Mouse (Mus musculus) limb, embryonic 11.5 days (tissue): Measurements from ENCODE around the gene Tmem45b. TPM values are rescaled to one million over a fixed set of nuclear protein-coding genes. Genes with fewer than 3 reads are reported as not detected.

Experiments
- ATAC-seq: fragments of 200-750 bp; cut with Nextera tagmentation; 2 replicates; pipeline ENCODE4 v1.8.0; 2017; ENCODE audit warnings: low read depth; ENCODE audit not compliant: insufficient number of reproducible peaks, low FRiP score, low TSS enrichment
- DNase-seq: peaks from one replicate; pipeline ENCODE4 v3.0.0-alpha.2; 2015; ENCODE audit warnings: low spot score
- H3K27ac ChIP-seq: fragments of 300-500 bp; sonication (generic); replicated peaks from 2 replicates; pipeline ENCODE4 v1.5.1; 2014; ENCODE audit warnings: low read depth, mild to moderate bottlenecking, low read length
- H3K27me3 ChIP-seq: fragments of 300-500 bp; sonication (generic); 2 replicates; pipeline ENCODE4 v1.6.1; 2014; ENCODE audit warnings: mild to moderate bottlenecking, low read length, mixed read lengths; ENCODE audit not compliant: control insufficient read depth, insufficient read depth
- H3K36me3 ChIP-seq: fragments of 300-500 bp; sonication (generic); 2 replicates; pipeline ENCODE4 v1.6.1; 2014; ENCODE audit warnings: mild to moderate bottlenecking, low read length, moderate library complexity, mixed read lengths; ENCODE audit not compliant: control insufficient read depth, insufficient read depth
- H3K4me1 ChIP-seq: fragments of 300-500 bp; sonication (generic); 2 replicates; pipeline ENCODE4 v1.6.1; 2014; ENCODE audit warnings: low read length, mixed read lengths; ENCODE audit not compliant: control insufficient read depth, insufficient read depth
- H3K4me2 ChIP-seq: fragments of 300-500 bp; sonication (generic); 2 replicates; pipeline ENCODE4 v1.6.1; 2014; ENCODE audit warnings: low read depth, mild to moderate bottlenecking, moderate library complexity; ENCODE audit not compliant: severe bottlenecking
- H3K4me3 ChIP-seq: fragments of 300-500 bp; sonication (generic); 2 replicates; pipeline ENCODE4 v1.5.1; 2014; ENCODE audit warnings: low read depth, low read length
- H3K9ac ChIP-seq: fragments of 300-500 bp; sonication (generic); 2 replicates; pipeline ENCODE4 v1.6.1; 2014; ENCODE audit warnings: mild to moderate bottlenecking, low read length
- H3K9me3 ChIP-seq: fragments of 300-500 bp; sonication (generic); 2 replicates; pipeline ENCODE4 v1.6.1; 2016; ENCODE audit warnings: low read length; ENCODE audit not compliant: control insufficient read depth
- WGBS: fragments of 180-500 bp; shearing (Covaris S2); extraction: QIAGEN DNeasy Blood & Tissue Kit; methylation state at CpG from one replicate; pipeline ENCODE4 v1.1.7; 2014; 5-methylcytosine and 5-hydroxymethylcytosine counted together
- polyA plus RNA-seq: library from polyadenylated mRNA; unstranded; fragments of >200 nt; fragmentation: Nextera tagmentation; extraction: Ambion mirVana; gene quantifications from 2 replicates; pipeline ENCODE4 v1.2.1, GENCODE M21; 2014

Tmem45b gene
- polyA plus RNA-seq, 1 experiment from 2014 or later = not detected

GRCm38 (mm10) chr9:31430011-31430410 is 34.3 kb downstream of the Tmem45b start:
- H3K9ac ChIP-seq = no peak overlapping the region
- no peak overlapping the region for H3K27ac ChIP-seq
- ATAC-seq (no peak), DNase-seq (no peak)
- no peaks in the 10 kb centered on the region for H3K9me3 ChIP-seq
- no peaks in the 10 kb centered on the region for H3K36me3 ChIP-seq
- H3K4me3 ChIP-seq = no peak overlapping the region
- 73% methylated on average over 9 of the region's 9 CpGs for WGBS
- no peaks in the 10 kb centered on the region for H3K27me3 ChIP-seq
- no peaks in the 10 kb centered on the region for H3K4me1 ChIP-seq
- no peak overlapping the region for H3K4me2 ChIP-seq

DNA sequence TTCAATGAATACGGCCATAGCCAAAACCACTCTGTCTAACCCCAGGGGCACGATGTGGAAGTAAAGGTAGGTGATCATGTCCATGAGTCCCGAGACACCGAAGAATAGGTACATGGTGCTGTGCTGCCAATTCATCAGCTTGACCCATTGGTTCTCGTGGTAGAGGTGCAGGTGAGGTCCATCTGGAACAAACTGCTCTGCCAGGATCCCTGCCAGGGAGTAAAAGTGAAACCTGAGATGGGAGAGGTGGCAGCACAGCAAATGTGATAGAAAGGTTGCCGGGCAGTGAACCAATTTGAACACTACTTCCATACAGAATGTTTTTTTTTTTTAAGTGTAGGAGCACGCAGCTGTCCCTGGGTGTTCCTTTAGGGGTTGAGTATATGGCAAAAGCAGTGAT is 35.3 kb downstream of the Tmem45b start:
- H3K9ac ChIP-seq = no peak overlapping the region
- H3K4me2 ChIP-seq = no peak overlapping the region
- 83% methylated on average over 7 of the region's 7 CpGs for WGBS
- H3K27ac ChIP-seq = no peak overlapping the region
- no peaks in the 10 kb centered on the region for H3K36me3 ChIP-seq
- H3K9me3 ChIP-seq = no peaks in the 10 kb centered on the region
- DNase-seq (no peak), ATAC-seq (no peak)
- H3K4me3 ChIP-seq = no peak overlapping the region
- no peaks in the 10 kb centered on the region for H3K4me1 ChIP-seq
- no peaks in the 10 kb centered on the region for H3K27me3 ChIP-seq

GRCm38 (mm10) chr9:31422143-31422542 is 42.1 kb downstream of the Tmem45b start:
- Histone ChIP-seq H3K9me3 (no peaks in the 10 kb centered on the region), H3K4me2 (no peak overlapping the region), H3K27ac (no peak overlapping the region), H3K9ac (no peak overlapping the region), H3K4me3 (no peak overlapping the region), H3K36me3 (peaks cover 20% of the 10 kb centered on the region), H3K4me1 (no peaks in the 10 kb centered on the region), H3K27me3 (no peaks in the 10 kb centered on the region)
- ATAC-seq (no peak), DNase-seq (no peak)
- WGBS = 88% methylated on average over 5 of the region's 5 CpGs

DNA sequence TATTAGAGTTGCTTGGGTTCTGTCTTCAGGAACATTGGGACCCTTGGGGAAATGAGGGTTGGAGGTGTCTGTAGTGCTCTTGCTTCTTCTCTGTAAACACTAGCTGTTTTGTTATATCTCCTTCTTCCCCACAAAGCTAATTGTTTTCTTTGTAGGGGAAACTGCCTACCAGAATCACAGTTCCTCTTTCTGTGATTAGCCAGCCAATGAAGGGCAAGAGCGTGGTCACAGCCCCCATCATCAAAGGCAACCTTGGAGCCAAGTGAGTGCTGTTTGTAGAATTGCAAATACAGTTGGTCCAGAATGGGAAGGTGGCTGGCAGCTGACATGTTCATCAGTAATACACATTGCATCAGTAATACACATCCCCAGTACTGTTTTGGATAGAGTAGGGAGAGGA is 45.4 kb downstream of the Tmem45b start:
- Histone ChIP-seq H3K9me3 (no peaks in the 10 kb centered on the region), H3K27ac (no peak overlapping the region), H3K4me2 (no peak overlapping the region), H3K36me3 (peaks cover 34% of the 10 kb centered on the region), H3K4me1 (no peaks in the 10 kb centered on the region), H3K9ac (no peak overlapping the region), H3K4me3 (no peak overlapping the region), H3K27me3 (no peaks in the 10 kb centered on the region)
- DNase-seq (no peak), ATAC-seq (no peak)
- 100% methylated on average over 1 of the region's 1 CpGs for WGBS

DNA sequence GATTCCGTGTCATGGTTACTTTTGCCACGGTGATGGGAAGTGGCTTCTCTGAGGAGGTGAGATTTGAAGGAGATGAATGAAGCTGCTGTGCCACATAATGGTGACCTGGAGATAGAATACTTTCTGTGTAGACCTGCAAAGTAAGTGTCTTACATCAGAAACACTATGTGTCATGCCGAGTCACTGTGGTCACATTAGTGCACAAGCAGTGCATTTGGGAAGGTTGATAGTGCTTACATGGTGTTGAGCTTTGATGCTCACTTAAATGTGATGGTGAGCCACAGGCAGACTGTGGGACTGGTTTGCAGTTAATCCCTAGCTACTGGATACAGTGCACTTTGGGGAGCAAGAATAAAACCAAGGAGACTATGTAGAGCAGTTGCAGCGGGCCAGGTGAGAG is 52.1 kb downstream of the Tmem45b start:
- H3K4me1 ChIP-seq = no peaks in the 10 kb centered on the region
- WGBS = 93% methylated on average over 4 of the region's 4 CpGs
- no peak overlapping the region for H3K4me2 ChIP-seq
- ATAC-seq (no peak), DNase-seq (no peak)
- H3K27ac ChIP-seq = no peak overlapping the region
- no peak overlapping the region for H3K9ac ChIP-seq
- no peak overlapping the region for H3K4me3 ChIP-seq
- peaks cover 29% of the 10 kb centered on the region for H3K36me3 ChIP-seq
- no peaks in the 10 kb centered on the region for H3K27me3 ChIP-seq
- no peaks in the 10 kb centered on the region for H3K9me3 ChIP-seq

GRCm38 (mm10) chr9:31405217-31405616 is 59.0 kb downstream of the Tmem45b start:
- no peaks in the 10 kb centered on the region for H3K27me3 ChIP-seq
- no peaks in the 10 kb centered on the region for H3K9me3 ChIP-seq
- no peak overlapping the region for H3K27ac ChIP-seq
- H3K36me3 ChIP-seq = peaks cover 33% of the 10 kb centered on the region; the same call in 1 of the 2 replicates
- H3K9ac ChIP-seq = no peak overlapping the region
- ATAC-seq (no peak), DNase-seq (peak; percentile 41)
- no peaks in the 10 kb centered on the region for H3K4me1 ChIP-seq
- 62% methylated on average over 6 of the region's 6 CpGs for WGBS
- no peak overlapping the region for H3K4me2 ChIP-seq
- H3K4me3 ChIP-seq = no peak overlapping the region

DNA sequence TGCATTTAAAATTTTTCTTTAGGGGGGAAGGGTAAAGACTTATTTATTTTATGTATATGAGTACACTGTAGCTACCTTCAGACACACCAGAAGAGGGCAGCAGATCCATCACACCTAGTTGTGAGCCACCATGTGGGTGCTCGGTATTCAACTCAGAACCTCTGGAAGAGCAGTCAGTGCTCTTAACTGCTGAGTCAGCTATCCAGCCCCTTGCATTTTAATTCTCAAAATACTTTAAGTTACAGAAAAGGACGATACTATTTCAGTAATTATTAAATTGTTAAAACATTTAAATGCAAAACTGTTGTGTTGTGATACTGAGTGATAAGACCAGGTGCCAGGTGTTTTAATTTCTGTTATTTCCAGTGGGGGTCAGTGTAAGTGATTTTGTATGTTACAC is 60.0 kb downstream of the Tmem45b start:
- Histone ChIP-seq H3K4me1 (no peaks in the 10 kb centered on the region), H3K4me3 (no peak overlapping the region), H3K9me3 (no peaks in the 10 kb centered on the region), H3K36me3 (peaks cover 28% of the 10 kb centered on the region; the same call in 1 of the 2 replicates), H3K9ac (no peak overlapping the region), H3K27ac (no peak overlapping the region), H3K27me3 (no peaks in the 10 kb centered on the region), H3K4me2 (no peak overlapping the region)
- no peak for ATAC-seq
- no peak for DNase-seq
- whole genome bisulfite sequencing = 88% methylated on average over 2 of the region's 2 CpGs

- Histone ChIP-seq H3K9ac (no peak overlapping the region), H3K4me3 (no peak overlapping the region), H3K27me3 (no peaks in the 10 kb centered on the region), H3K9me3 (no peaks in the 10 kb centered on the region), H3K36me3 (peaks cover 35% of the 10 kb centered on the region), H3K4me1 (no peaks in the 10 kb centered on the region), H3K27ac (no peak overlapping the region), H3K4me2 (no peak overlapping the region)
- ATAC-seq (no peak), DNase-seq (peak; percentile 84)
- WGBS = 57% methylated on average over 4 of the region's 4 CpGs
Measured at GRCm38 (mm10) chr9:31400441-31400840, 63.8 kb downstream of the Tmem45b start.

GRCm38 (mm10) chr9:31387206-31387605 is 77.1 kb downstream of the Tmem45b start:
- Histone ChIP-seq H3K9ac (no peak overlapping the region), H3K4me1 (peaks cover 5% of the 10 kb centered on the region)

More at GRCm38 (mm10) chr9:31387206-31387605, 77.1 kb downstream of the Tmem45b start:
- H3K36me3 ChIP-seq = peaks cover 5% of the 10 kb centered on the region; the same call in 1 of the 2 replicates
- WGBS = 93% methylated on average over 5 of the region's 5 CpGs
- H3K27ac ChIP-seq = no peak overlapping the region
- peak overlapping the region; percentile 75 for H3K4me2 ChIP-seq
- ATAC-seq (no peak), DNase-seq (no peak)
- no peaks in the 10 kb centered on the region for H3K9me3 ChIP-seq
- peak overlapping the region; percentile 89; the same call in 1 of the 2 replicates for H3K4me3 ChIP-seq
- no peaks in the 10 kb centered on the region for H3K27me3 ChIP-seq
